Mouse (Mus musculus): ENCODE measurements around the gene Svep1. TPM values are rescaled to one million over a fixed set of nuclear protein-coding genes. Genes with fewer than 3 reads are reported as not detected.

The Svep1 gene
- polyA plus RNA-seq, 1 experiment from 2014 or later, result 0.31 TPM

- no peaks in the 10 kb centered on the region for H3K27me3 ChIP-seq
- peak overlapping the region; percentile 23 for H3K4me2 ChIP-seq (replicated peaks)
- H3K27ac ChIP-seq (replicated peaks), result no peak overlapping the region
- H3K9me3 ChIP-seq, result no peaks in the 10 kb centered on the region
- ATAC-seq (replicated peaks), result no peak
- no peak overlapping the region for H3K9ac ChIP-seq (replicated peaks)
- no peaks in the 10 kb centered on the region for H3K4me1 ChIP-seq
- H3K36me3 ChIP-seq, result no peaks in the 10 kb centered on the region
- 43% methylated on average over 13 of the region's 13 CpGs for WGBS
- no peak overlapping the region for H3K4me3 ChIP-seq
These were observed 172.0 kb downstream of the Svep1 start for GRCm38 (mm10) chr4:58034663-58035062.

- no peak overlapping the region for H3K4me3 ChIP-seq
- H3K9ac ChIP-seq (replicated peaks), result no peak overlapping the region
- no peaks in the 10 kb centered on the region for H3K4me1 ChIP-seq
- H3K36me3 ChIP-seq, result no peaks in the 10 kb centered on the region
- ATAC-seq (replicated peaks), result no peak
- 95% methylated on average over 1 of the region's 1 CpGs for WGBS
- no peak overlapping the region for H3K4me2 ChIP-seq (replicated peaks)
- no peaks in the 10 kb centered on the region for H3K9me3 ChIP-seq
- no peaks in the 10 kb centered on the region for H3K27me3 ChIP-seq
- no peak overlapping the region for H3K27ac ChIP-seq (replicated peaks)
These were observed 173.9 kb downstream of the Svep1 start for GRCm38 (mm10) chr4:58032714-58033113.

DNA sequence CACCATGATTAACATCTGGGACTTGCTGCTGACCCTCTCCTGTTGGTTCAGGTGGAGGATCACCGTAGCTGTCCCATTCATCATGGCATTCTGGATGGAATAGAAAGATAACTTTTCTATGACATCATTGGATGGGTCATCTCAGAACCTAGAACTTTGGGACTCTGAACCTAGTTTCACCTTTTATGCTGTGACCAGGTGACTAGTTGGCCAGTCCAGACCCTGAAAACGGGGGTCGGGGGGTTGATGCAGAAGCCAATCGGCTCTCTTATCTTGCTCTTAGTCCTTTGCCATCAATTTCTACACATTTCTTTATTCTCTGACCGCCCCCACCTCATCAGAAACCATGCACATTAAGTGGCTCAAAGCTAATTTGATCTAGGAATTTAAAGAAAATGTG is 197.6 kb downstream of the Svep1 start, which contains the start of gene Txndc8:
TSS of gene Txndc8 (minus strand) at position 101 of the 400 bp plus-strand sequence.
- 93% methylated on average over 5 of the region's 5 CpGs for WGBS
- no peaks in the 10 kb centered on the region for H3K4me1 ChIP-seq
- no peak within 1 kb of the TSS for H3K27ac ChIP-seq (replicated peaks)

DNA sequence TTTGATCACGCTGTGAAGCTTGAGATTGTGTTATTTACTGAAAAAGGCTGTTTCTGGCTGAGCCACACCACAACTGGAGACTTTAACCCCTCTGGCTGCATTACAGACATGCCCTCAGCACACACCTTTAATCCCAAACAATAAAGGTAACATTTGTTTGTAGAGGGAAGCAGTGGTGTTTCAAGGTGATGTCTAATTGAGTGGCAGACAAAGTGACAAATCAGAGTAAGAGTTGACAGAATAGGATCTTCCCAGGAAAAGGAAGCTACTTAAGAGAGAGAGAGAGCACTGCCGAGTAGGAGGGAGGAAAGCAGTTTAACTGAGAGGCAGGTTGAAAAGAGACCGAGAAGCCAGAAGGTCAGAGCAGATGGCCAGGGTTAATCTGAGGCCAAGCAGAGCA is 203.2 kb downstream of the Svep1 start:
- no peak for ATAC-seq (replicated peaks)
- Histone ChIP-seq H3K4me3 (no peak overlapping the region), H3K9ac (replicated peaks) (no peak overlapping the region), H3K27ac (replicated peaks) (no peak overlapping the region), H3K4me1 (no peaks in the 10 kb centered on the region), H3K27me3 (no peaks in the 10 kb centered on the region), H3K4me2 (replicated peaks) (no peak overlapping the region), H3K9me3 (no peaks in the 10 kb centered on the region), H3K36me3 (no peaks in the 10 kb centered on the region)
- 73% methylated on average over 3 of the region's 3 CpGs for WGBS

More for the DNA sequence above, 197.6 kb downstream of the Svep1 start, which contains the start of gene Txndc8:
- Histone ChIP-seq H3K36me3 (no peaks in the 10 kb centered on the region), H3K9me3 (no peaks in the 10 kb centered on the region), H3K4me2 (replicated peaks) (no peak within 1 kb of the TSS), H3K9ac (replicated peaks) (no peak within 1 kb of the TSS), H3K4me3 (no peak within 1 kb of the TSS), H3K27me3 (no peaks in the 10 kb centered on the region)
- no peak for ATAC-seq (replicated peaks)

Other genes starting within 250 kb of the Svep1 start
- not detected in 2 replicates for gene Txndc8, start 197.7 kb downstream of the Svep1 start, polyA plus RNA-seq (2015; fragmentation: Nextera tagmentation; extraction: Ambion mirVana)
- 0.13 TPM in 1 of 2 replicates, not detected in the other for gene Musk, start 79.1 kb upstream of the Svep1 start, polyA plus RNA-seq (2015; fragmentation: Nextera tagmentation; extraction: Ambion mirVana)

Data from forebrain, embryonic 15.5 days (tissue).